Mouse (Mus musculus) midbrain, embryonic 10.5 days (tissue): ENCODE results near the gene Tifab. TPM values are rescaled to one million over a fixed set of nuclear protein-coding genes. Genes with fewer than 3 reads are reported as not detected.

Source experiments
- DNase-seq: peaks from one replicate; pipeline ENCODE4 v3.0.0-alpha.2; 2017; ENCODE audit warnings: low spot score
- H3K27ac ChIP-seq: fragments of 300-500 bp; sonication (generic); replicated peaks from 2 replicates; pipeline ENCODE4 v1.5.1; 2016; ENCODE audit warnings: mild to moderate bottlenecking
- H3K27me3 ChIP-seq: fragments of 300-500 bp; sonication (generic); 2 replicates; pipeline ENCODE4 v1.6.1; 2016; ENCODE audit warnings: low read depth, mild to moderate bottlenecking; ENCODE audit not compliant: poor library complexity, severe bottlenecking
- H3K36me3 ChIP-seq: fragments of 300-500 bp; sonication (generic); 2 replicates; pipeline ENCODE4 v1.6.1; 2016; ENCODE audit warnings: mild to moderate bottlenecking, moderate library complexity
- H3K4me1 ChIP-seq: fragments of 300-500 bp; sonication (generic); 2 replicates; pipeline ENCODE4 v1.6.1; 2016
- H3K4me3 ChIP-seq: fragments of 300-500 bp; sonication (generic); 2 replicates; pipeline ENCODE4 v1.5.1; 2016; ENCODE audit warnings: mild to moderate bottlenecking, moderate library complexity
- H3K9me3 ChIP-seq: fragments of 300-500 bp; sonication (generic); replicated peaks from 2 replicates; pipeline ENCODE4 v1.6.1; 2016; ENCODE audit warnings: mild to moderate bottlenecking
- WGBS: fragments of 180-500 bp; shearing (Covaris S2); methylation state at CpG from one replicate; pipeline ENCODE4 v1.1.7; 2016; 5-methylcytosine and 5-hydroxymethylcytosine counted together
- polyA plus RNA-seq: library from polyadenylated mRNA; unstranded; fragments of >200 nt; fragmentation: Nextera tagmentation; extraction: Ambion mirVana; gene quantifications from 2 replicates; pipeline ENCODE4 v1.2.1, GENCODE M21; 2016

Tifab gene
- polyA plus RNA-seq, 1 experiment from 2014 or later, result 1.6 TPM

DNA sequence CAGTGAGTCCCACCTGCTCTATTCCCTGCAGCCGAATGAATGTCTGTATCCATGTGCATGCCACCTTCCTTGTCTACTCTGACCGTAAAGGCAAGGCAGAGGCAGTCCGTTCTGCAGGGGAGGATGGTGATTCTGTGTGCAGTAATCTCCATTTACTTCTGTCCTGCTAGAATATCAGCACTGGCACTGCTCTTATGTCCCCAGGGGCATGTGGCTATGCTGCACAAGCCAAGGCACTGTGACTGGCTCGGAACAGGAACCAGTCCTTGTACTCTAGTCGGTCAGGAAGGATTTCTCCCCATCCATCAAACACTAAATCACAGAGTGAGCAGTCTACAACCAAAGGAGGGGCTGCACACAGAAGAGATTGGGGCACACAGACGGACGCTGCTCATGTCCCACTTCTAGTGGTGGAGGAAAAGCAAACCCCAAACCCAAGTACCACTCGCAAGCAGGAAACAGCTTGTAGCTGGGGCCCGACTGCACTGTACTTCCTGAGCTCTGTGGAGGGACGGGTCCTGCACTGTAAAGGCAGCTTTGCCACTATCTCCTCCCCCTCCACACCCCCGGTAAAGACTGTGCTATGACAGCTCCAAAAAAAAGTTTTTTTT lies 46.3 kb downstream of the Tifab start:
- peaks cover 11% of the 10 kb centered on the region for H3K9me3 ChIP-seq
- peaks cover 42% of the 10 kb centered on the region for H3K4me1 ChIP-seq
- no peak overlapping the region for H3K4me3 ChIP-seq
- peaks cover 60% of the 10 kb centered on the region for H3K36me3 ChIP-seq
- 89% methylated on average over 11 of the region's 11 CpGs for WGBS
- H3K27ac ChIP-seq, result no peak overlapping the region
- no peaks in the 10 kb centered on the region for H3K27me3 ChIP-seq
- no peak for DNase-seq

DNA sequence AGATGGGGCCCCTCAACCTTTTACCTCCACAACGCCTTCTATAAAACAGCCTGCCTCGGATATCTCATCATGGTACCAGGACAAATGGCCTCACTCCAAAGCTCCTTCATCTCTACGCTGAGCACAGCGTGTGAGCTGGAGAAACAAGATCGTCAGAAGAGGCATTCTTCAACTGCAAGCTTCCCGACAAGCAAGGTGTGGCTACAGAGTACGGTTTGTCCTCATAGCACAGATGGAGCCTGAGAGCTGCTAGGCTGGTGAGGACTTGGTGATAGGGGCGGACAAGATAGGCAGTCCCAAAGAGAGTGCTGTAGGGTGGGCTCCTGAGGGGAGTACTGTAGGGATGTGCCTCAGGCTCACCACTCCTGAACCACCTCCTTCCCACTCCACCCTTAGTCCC lies 48.1 kb downstream of the Tifab start:
- Histone ChIP-seq H3K36me3 (peaks cover 79% of the 10 kb centered on the region), H3K4me3 (no peak overlapping the region), H3K27ac (no peak overlapping the region), H3K4me1 (peaks cover 33% of the 10 kb centered on the region), H3K9me3 (peaks cover 16% of the 10 kb centered on the region), H3K27me3 (no peaks in the 10 kb centered on the region)
- WGBS, result 94% methylated on average over 8 of the region's 8 CpGs
- DNase-seq, result no peak

DNA sequence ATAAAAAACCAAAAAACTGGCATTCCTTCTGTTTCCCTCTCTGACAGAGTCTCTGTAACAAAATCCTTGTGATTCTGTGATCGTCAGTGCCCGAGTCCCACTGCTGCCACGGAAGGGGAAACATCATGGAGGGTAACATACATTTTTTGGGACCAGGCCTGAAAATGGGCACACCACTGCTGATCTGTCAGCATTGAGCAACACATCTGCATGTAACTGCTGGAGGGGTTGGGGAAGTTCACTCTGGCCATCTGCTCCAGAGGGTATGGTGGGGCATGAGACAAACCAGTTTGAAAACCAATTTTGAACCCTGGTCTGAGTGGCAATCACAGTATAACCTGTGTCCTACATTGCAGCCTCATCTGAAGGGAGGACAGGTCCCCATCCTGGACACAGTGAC lies 49.1 kb downstream of the Tifab start:
- H3K36me3 ChIP-seq, result peaks cover 89% of the 10 kb centered on the region
- H3K9me3 ChIP-seq, result peaks cover 16% of the 10 kb centered on the region
- no peak for DNase-seq
- peaks cover 28% of the 10 kb centered on the region for H3K4me1 ChIP-seq
- WGBS, result 97% methylated on average over 3 of the region's 3 CpGs
- no peaks in the 10 kb centered on the region for H3K27me3 ChIP-seq
- H3K27ac ChIP-seq, result no peak overlapping the region
- no peak overlapping the region for H3K4me3 ChIP-seq

DNA sequence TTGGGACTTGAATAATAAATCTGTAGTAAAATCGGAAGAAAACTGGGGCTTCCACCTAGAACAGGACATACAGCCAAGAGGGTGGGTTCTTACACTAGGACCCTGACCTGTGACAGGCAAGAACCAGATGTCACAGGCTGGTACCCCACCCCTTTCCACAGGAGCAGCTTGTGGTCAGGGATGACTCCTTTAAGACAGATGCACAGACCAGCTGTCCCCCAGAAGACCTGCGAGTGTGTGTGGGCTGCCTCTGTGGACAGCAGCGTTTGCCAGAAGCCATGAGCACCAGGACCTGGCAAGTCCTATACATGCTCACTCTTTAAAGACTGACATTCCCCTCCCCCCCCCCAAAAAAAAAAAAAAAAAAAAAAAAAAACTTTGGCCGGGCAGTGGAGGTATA lies 49.7 kb downstream of the Tifab start:
- DNase-seq, result no peak
- no peaks in the 10 kb centered on the region for H3K27me3 ChIP-seq
- H3K9me3 ChIP-seq, result peaks cover 16% of the 10 kb centered on the region
- H3K4me1 ChIP-seq, result peaks cover 22% of the 10 kb centered on the region
- peaks cover 94% of the 10 kb centered on the region for H3K36me3 ChIP-seq
- WGBS, result 95% methylated on average over 4 of the region's 4 CpGs
- H3K27ac ChIP-seq, result no peak overlapping the region
- H3K4me3 ChIP-seq, result no peak overlapping the region

DNA sequence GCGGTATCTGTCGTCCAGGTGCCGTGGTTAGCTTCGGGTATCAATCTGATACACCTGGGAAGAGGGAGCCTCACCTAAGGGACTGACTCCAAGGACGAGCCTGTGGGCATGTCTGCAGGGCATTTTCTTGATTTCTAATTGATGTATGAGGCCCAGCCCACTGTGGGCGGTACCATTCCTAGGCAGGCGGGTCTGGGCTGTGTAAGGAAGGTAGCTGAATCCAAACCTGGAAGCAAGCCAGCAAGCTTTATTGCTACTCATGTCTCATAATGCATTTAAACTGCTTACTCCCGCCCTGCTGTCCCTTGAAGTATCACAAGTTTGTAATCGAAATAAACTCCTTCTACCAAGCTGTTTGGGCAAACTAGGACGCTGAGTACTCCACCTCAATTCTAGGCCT lies 53.1 kb downstream of the Tifab start:
- no peak for DNase-seq
- 93% methylated on average over 10 of the region's 10 CpGs for WGBS
- Histone ChIP-seq H3K27me3 (no peaks in the 10 kb centered on the region), H3K4me1 (no peaks in the 10 kb centered on the region), H3K9me3 (peaks cover 16% of the 10 kb centered on the region), H3K36me3 (peaks cover 99% of the 10 kb centered on the region), H3K4me3 (no peak overlapping the region), H3K27ac (no peak overlapping the region)

Other genes with a start within 250 kb of the Tifab start
- gene H2afy, start 42.5 kb downstream of the Tifab start, polyA plus RNA-seq, result 526 and 546 TPM in 2 replicates
- gene Neurog1, start 73.3 kb upstream of the Tifab start, polyA plus RNA-seq, result 33.7 and 34.4 TPM in 2 replicates
- gene Cxcl14, start 117.7 kb upstream of the Tifab start, polyA plus RNA-seq, result 5.4 and 9.3 TPM in 2 replicates
- not detected in 2 replicates for gene Gm3045, start 247.7 kb upstream of the Tifab start, polyA plus RNA-seq